Mouse (Mus musculus) liver, adult 2 months (tissue): ENCODE measurements around the gene Mrpl54.

Experiments used
- CTCF ChIP-seq: fragments of 200-500 bp; IDR thresholded peaks from 2 replicates; pipeline ENCODE4 v1.5.1; 2011; ENCODE audit warnings: low read depth, low read length, control low read depth
- POLR2A ChIP-seq: fragments of 200-500 bp; IDR thresholded peaks from 2 replicates; pipeline ENCODE4 v1.6.1; 2011; ENCODE audit warnings: low read length, control low read depth; ENCODE audit not compliant: insufficient read depth; ENCODE audit errors: extremely low read depth

GRCm38 (mm10) chr10:81315587-81315986 lies 48.9 kb upstream of the Mrpl54 start:
- TF ChIP-seq CTCF (no peak), POLR2A (no peak)
